Mouse (Mus musculus) lung, postnatal 10 days (tissue): ENCODE results near the gene Dctn5.

ENCODE experiments used
- DNase-seq: peaks from one replicate; pipeline ENCODE4 v3.0.0; 2021

Gene Dctn5

GRCm38 (mm10) chr7:122163766-122164165 is 30.9 kb downstream of the Dctn5 start:
- no peak for DNase-seq

- no peak for DNase-seq
These were observed 34.4 kb downstream of the Dctn5 start for GRCm38 (mm10) chr7:122167203-122167602.

- no peak for DNase-seq
These were observed 37.9 kb downstream of the Dctn5 start for GRCm38 (mm10) chr7:122170705-122171104.

- DNase-seq, result no peak
These were observed 38.8 kb downstream of the Dctn5 start for GRCm38 (mm10) chr7:122171613-122172012.

GRCm38 (mm10) chr7:122180720-122181119 is 47.9 kb downstream of the Dctn5 start:
- DNase-seq, result no peak

- no peak for DNase-seq
These were observed 51.7 kb downstream of the Dctn5 start for GRCm38 (mm10) chr7:122184569-122184968.

GRCm38 (mm10) chr7:122186043-122186442 is 53.2 kb downstream of the Dctn5 start, which contains the start of gene Ern2:
Ern2 (minus strand) TSS chr7:122186207.
- DNase-seq, result no peak

- DNase-seq, result peak; percentile 56
These were observed 56.6 kb downstream of the Dctn5 start for GRCm38 (mm10) chr7:122189484-122189883.

GRCm38 (mm10) chr7:122191097-122191496 is 58.3 kb downstream of the Dctn5 start:
- no peak for DNase-seq

- DNase-seq, result no peak
These were observed 61.1 kb downstream of the Dctn5 start for GRCm38 (mm10) chr7:122193919-122194318.

GRCm38 (mm10) chr7:122196771-122197170 is 63.9 kb downstream of the Dctn5 start:
- no peak for DNase-seq

GRCm38 (mm10) chr7:122197306-122197705 is 64.5 kb downstream of the Dctn5 start:
- peak; percentile 63 for DNase-seq
